Mouse (Mus musculus) bone marrow, adult 2 months (tissue): ENCODE data around the gene Efnb2. TPM values are rescaled to one million over a fixed set of nuclear protein-coding genes. Genes with fewer than 3 reads are reported as not detected.

Experiments used
- H3K27ac ChIP-seq: fragments of 200-500 bp; 2 replicates; pipeline ENCODE4 v1.5.1; 2012; ENCODE audit warnings: low read depth, mild to moderate bottlenecking, control low read depth, inconsistent platforms, low read length; ENCODE audit not compliant: control insufficient read depth, poor library complexity, insufficient read depth
- H3K4me1 ChIP-seq: fragments of 200-500 bp; 2 replicates; pipeline ENCODE4 v1.6.1; 2011; ENCODE audit warnings: low read length; ENCODE audit not compliant: control insufficient read depth, insufficient read depth
- H3K4me3 ChIP-seq: fragments of 200-500 bp; replicated peaks from 2 replicates; pipeline ENCODE3; 2011; ENCODE audit warnings: mild to moderate bottlenecking, low read depth, low read length, control low read depth; ENCODE audit not compliant: control insufficient read depth
- CTCF ChIP-seq: fragments of 200-500 bp; IDR thresholded peaks from 2 replicates; pipeline ENCODE4 v1.5.1; 2011; ENCODE audit warnings: low read length, control low read depth; ENCODE audit not compliant: control insufficient read depth, insufficient read depth
- POLR2A ChIP-seq: fragments of 200-500 bp; IDR thresholded peaks from 2 replicates; pipeline ENCODE4 v1.6.1; 2011; ENCODE audit warnings: low read depth, mild to moderate bottlenecking, control low read depth, low read length, borderline replicate concordance; ENCODE audit not compliant: control insufficient read depth
- WGBS: fragments of 180-500 bp; shearing (Covaris S2); methylation state at CpG from one replicate; pipeline ENCODE4 v1.1.7; 2018; 5-methylcytosine and 5-hydroxymethylcytosine counted together
- polyA plus RNA-seq: library from polyadenylated mRNA; stranded (reverse); fragments of >200 nt; gene quantifications from 2 replicates; pipeline ENCODE4 v1.2.4, GENCODE M21; 2011; ENCODE audit warnings: low replicate concordance; ENCODE audit not compliant: missing spikeins, insufficient read depth, insufficient read length

The Efnb2 gene
- polyA plus RNA-seq, 1 experiment, result 2.9 TPM

DNA sequence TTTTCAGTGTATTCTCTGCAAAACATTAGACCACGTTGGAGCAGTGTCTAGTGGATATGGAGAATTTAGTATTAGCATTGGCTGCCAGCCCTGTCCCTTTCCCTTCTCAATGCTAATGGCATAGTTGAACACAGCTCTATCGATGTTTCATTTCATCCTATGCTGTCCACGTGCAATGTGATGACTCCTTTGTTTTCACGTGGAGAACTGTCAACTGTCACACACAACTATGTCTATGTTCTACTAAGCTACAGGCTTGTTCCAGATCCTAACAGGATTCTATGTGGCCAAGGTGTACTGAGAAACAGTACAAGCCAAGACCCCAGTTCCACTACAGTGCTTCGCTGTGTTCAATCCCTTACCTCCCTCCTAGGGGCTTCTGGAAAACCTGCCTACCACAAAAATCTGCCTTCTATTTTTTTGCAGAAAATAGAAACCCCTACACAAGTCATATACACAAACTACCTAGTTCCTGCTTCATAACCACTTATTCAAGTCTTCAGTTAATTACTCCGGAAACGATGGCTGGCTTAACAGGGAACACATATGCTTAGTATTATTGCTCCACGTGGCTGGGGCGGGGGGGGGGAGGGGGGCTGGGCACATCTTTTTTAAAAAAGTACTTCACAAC lies 27.9 kb upstream of the Efnb2 start:
- H3K27ac ChIP-seq, result no peak overlapping the region; the same call in 1 of the 2 replicates
- peak overlapping the region; percentile 100 for H3K4me3 ChIP-seq
- TF ChIP-seq CTCF, result no peak
- no peak for TF ChIP-seq POLR2A
- H3K4me1 ChIP-seq, result peaks cover 1% of the 10 kb centered on the region; the same call in 1 of the 2 replicates
- WGBS, result 2% methylated on average over 9 of the region's 9 CpGs

DNA sequence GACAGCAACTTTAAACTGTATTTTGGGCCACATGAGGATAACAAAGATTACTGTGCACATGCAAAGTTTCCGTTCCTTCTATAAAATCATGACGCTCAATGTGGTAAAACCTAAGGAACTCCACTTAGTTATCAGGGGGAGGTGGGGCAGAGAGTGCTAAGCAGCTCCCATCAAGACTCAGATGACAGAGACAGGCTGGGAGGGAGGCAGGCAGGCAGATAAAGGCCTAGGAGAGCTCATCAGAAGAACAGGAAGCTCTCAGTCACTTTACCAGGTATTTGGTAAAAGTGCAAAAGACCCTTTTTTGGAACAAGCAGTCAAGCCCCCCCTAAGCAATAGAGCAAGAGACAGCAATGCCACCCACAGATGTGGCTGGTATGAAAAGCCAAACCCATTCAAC lies 24.5 kb upstream of the Efnb2 start:
- no peak for TF ChIP-seq CTCF
- TF ChIP-seq POLR2A, result no peak
- Histone ChIP-seq H3K27ac (no peak overlapping the region), H3K4me3 (no peak overlapping the region), H3K4me1 (peaks cover 1% of the 10 kb centered on the region; the same call in 1 of the 2 replicates)
- WGBS, result 26% methylated on average over 2 of the region's 2 CpGs

DNA sequence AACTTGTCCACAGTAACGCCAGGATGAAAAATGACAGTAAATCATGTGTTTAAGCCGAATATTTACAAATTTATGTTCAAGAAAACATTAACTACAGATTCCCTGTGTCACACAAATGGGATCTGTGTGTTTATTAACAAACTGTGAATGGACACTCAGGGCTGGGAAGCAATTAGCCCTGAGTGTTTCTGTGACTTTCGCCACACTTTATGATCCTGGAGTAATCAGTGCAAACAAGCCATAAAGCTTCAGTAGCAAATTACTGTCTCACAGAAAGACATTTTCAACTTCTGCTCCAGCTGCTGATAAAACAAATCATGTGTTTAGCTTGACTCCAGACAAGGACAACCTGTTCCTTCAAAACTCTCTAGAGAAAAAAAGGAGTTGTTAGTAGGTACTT lies 21.7 kb upstream of the Efnb2 start:
- Histone ChIP-seq H3K4me3 (no peak overlapping the region), H3K4me1 (no peaks in the 10 kb centered on the region; the same call in 1 of the 2 replicates), H3K27ac (no peak overlapping the region)
- TF ChIP-seq POLR2A (no peak), CTCF (no peak)
- WGBS, result 87% methylated on average over 3 of the region's 3 CpGs

DNA sequence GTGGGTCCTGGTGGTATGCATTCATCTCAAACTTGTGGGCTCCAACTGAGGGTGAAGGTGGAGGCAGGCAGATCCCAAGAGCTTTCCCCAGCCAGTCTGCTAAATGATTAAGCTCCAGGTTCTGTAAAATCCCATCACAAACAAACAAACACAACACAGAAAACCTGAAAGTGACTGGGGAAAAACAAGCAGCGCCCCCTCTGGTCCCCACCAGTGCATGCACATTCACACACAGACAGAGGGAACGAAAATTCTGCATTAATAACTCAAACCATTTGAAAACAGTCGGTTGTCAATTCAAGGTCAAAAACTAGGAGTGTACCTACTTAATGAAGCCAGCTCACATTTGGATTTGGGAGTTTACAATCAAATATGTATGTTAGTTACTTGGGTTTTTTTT lies 17.2 kb upstream of the Efnb2 start:
- Histone ChIP-seq H3K4me1 (no peaks in the 10 kb centered on the region), H3K4me3 (no peak overlapping the region), H3K27ac (no peak overlapping the region)
- 89% methylated on average over 3 of the region's 3 CpGs for WGBS
- no peak for TF ChIP-seq POLR2A

DNA sequence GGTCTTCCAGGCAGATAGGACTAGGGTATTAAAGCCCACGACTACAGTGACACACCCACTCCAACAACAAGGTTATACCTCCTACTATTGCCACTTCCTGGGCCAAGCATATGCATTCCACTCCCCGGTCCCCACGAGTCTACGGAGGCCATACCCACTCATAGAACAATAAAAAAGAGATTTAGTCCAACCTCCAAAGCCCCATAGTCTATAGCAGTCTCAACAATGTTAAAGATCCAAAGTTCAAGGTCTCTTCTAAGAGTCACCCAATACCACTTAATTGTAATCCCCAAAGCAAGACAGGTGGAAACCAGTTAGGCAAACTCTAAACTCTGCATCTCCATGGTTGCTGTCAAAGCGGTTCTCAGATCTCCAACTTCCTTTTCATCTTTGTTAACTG lies 13.8 kb upstream of the Efnb2 start:
- Histone ChIP-seq H3K4me1 (no peaks in the 10 kb centered on the region), H3K27ac (no peak overlapping the region), H3K4me3 (no peak overlapping the region)
- TF ChIP-seq POLR2A (no peak), CTCF (no peak)
- WGBS, result 85% methylated on average over 5 of the region's 5 CpGs

DNA sequence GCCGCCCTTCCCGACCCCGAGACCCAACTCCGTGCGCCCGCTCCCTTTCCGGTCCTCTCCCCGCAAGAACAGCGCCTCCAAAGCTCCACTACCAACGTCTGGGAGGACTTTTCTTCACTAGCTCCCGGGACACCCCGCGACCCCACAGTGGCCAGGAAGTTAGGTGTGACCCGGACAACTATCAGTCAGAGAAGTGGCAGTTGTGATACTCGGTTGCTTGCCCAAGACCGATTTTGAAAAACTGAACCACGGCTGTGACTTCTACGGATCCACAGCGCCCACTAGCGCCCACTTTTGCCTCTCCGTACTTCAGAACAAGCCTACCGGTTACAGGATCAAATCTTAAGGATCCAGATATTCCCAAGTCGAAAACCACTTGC lies 707 bp upstream of the Efnb2 start:
- 1% methylated on average over 23 of the region's 23 CpGs for WGBS
- peak overlapping the region; percentile 77 for H3K4me3 ChIP-seq
- H3K4me1 ChIP-seq, result no peaks in the 10 kb centered on the region
- H3K27ac ChIP-seq, result peak overlapping the region; percentile 6; the same call in 1 of the 2 replicates
- peak; percentile 78 for TF ChIP-seq CTCF
- no peak for TF ChIP-seq POLR2A

DNA sequence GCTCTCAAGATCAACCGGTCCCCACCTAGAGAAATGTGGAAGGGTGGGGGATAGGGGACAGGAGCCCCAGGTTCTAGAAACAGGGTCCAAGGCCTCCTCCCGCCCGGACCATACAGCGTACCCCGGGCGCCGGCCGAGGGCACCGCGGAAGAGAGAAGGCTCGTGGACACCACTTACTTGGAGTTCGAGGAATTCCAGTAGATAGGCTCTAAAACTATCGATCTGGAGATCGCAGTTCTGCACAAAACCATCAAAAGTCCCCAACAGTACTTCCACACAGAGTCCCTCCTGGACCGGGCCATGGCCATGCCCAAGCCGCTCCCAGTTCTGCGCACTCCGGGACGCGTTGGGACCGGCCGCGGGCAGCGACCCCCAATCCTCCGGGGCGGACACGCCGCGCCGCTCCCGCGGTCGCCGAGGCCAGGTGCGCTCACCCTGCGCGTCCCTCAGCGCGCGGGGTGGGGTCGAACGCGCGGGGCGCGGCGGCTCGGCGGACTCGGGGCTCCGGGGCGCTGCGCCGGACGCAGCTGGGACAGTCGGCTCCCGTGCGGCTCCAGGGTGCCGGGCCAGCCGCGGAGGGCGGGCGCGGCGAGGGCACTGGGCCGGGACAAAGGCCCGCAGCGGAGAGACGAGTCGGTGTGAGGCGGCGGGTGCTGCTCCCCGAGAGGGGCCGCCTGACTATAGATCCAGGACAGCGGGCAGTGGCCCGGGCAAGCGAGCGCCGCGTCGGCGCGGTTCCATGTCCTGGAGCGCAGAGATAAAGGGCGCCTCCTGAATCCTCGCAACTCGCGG lies 539 bp downstream of the Efnb2 start:
- TF ChIP-seq POLR2A, result no peak
- no peak for TF ChIP-seq CTCF
- under 1% methylated on average over 72 of the region's 88 CpGs for WGBS
- no peaks in the 10 kb centered on the region for H3K4me1 ChIP-seq
- H3K4me3 ChIP-seq, result peak overlapping the region; percentile 49
- no peak overlapping the region for H3K27ac ChIP-seq

DNA sequence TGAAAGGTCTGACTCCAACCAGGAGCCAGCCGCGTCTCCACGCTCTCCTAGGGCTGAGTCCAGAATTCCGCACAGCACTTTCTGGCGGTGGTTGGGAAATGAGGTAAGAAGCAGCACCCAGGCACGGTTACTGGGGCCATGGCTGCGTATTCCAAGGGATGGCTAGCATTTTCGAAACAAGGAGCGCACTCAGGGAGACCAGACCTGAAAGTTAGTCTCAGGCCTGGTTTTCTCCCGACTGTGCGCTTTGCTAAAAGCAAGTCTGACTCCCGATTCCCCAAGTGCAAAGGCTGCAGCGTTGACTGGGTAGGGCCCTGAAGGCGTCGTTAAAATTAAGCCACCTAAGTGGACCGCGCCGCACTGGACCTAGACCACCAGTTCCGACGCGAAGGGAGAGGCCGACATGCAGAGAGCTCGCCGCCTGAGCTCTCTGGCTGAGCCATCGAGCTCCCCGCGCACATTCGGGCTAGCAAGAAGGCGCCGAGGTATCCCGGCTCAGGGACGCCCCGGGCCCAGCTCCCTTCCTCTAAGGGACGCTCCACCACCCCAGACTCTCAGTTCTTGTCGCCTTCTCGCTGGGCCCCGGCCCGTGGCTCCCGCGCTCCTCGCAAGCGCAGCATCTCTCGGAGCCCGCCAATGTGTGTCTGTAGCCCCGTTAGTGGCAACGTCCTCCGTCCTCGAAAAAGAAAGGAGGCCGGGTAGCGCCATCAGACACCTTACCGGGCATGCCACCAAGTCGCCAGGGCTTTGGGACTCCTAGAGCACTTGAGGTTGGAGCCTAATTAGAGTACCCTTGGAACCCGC lies 1.3 kb downstream of the Efnb2 start:
- no peaks in the 10 kb centered on the region for H3K4me1 ChIP-seq

More for the DNA sequence above, 1.3 kb downstream of the Efnb2 start:
- H3K27ac ChIP-seq, result no peak overlapping the region; the same call in 1 of the 2 replicates
- 3% methylated on average over 53 of the region's 53 CpGs for WGBS
- H3K4me3 ChIP-seq, result no peak overlapping the region
- TF ChIP-seq POLR2A, result no peak
- TF ChIP-seq CTCF, result no peak
